ENCODE assay signal across 8 mouse cellular contexts in the genomic region with DNA sequence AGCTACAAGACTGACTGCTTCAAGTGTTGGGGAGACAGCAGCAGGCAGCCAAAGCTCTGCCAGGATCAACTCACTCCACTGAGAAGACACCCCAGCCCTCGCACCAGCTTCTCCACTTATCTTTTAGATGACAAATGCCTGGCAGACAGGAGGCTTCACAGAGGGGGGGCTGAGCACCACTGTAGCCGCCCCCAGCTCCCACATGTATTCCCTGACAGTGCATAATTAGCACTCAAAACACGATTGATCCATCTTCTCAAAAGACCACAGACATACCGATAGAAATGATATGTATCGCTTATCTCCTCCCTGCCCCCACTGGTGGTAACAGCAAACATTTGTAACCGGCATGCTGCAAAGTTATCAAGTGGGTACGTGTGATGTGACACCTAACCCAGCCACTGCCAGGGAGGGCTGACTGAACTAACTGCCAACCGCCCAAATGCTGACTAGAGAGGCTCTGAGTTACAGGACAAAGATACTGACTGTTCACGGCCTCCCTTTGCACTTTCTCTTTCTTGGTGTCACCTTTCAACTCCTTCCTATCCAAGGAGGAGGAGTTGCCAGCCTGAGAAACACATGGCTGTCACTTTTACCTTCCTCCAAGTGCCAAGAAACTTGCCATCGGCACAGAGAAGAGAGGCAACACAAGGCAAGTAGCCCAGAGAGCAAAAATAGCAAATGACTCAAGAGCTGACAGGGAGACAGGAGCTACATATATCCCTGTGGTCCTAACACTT.
DNase-seq lines count a peak whose midpoint lies in the region; ATAC-seq and TF ChIP-seq lines count a peak whose summit lies in the region.

No protein-coding gene starts in this region.

- no peaks in the 10 kb centered on the region for H3K9me3 ChIP-seq in limb, embryonic 13.5 days
- no peaks in the 10 kb centered on the region for H3K9me3 ChIP-seq in limb, embryonic 10.5 days (replicated peaks)
- no peaks in the 10 kb centered on the region for H3K9me3 ChIP-seq in forebrain, embryonic 16.5 days (ENCODE audit: control insufficient read depth, low read length)
- no peaks in the 10 kb centered on the region for H3K9me3 ChIP-seq in neural tube, embryonic 15.5 days (replicated peaks)
- no peaks in the 10 kb centered on the region for H3K9me3 ChIP-seq in intestine, postnatal 0 days (ENCODE audit: control insufficient read depth)

- no peak overlapping the region for H3K4me3 ChIP-seq in limb, embryonic 13.5 days
- no peak overlapping the region for H3K4me3 ChIP-seq in limb, embryonic 10.5 days
- no peak overlapping the region for H3K4me3 ChIP-seq in forebrain, embryonic 16.5 days (replicated peaks; ENCODE audit: low read length)
- H3K4me3 ChIP-seq in neural tube, embryonic 15.5 days (replicated peaks) = no peak overlapping the region
- no peak overlapping the region for H3K4me3 ChIP-seq in intestine, postnatal 0 days (ENCODE audit: low read depth, low read length)

- ATAC-seq in limb, embryonic 13.5 days (ENCODE audit: low FRiP score, low read depth) = no peak
- ATAC-seq in forebrain, embryonic 16.5 days = peak; percentile 70
- ATAC-seq in neural tube, embryonic 15.5 days (ENCODE audit: low FRiP score) = no peak
- ATAC-seq in intestine, postnatal 0 days = no peak

- no peak overlapping the region for H3K9ac ChIP-seq in limb, embryonic 13.5 days
- H3K9ac ChIP-seq in forebrain, embryonic 16.5 days (replicated peaks; ENCODE audit: low read depth, low read length) = no peak overlapping the region
- H3K9ac ChIP-seq in neural tube, embryonic 15.5 days (replicated peaks) = no peak overlapping the region
- no peak overlapping the region for H3K9ac ChIP-seq in intestine, postnatal 0 days (ENCODE audit: low read depth, low read length)

- no peaks in the 10 kb centered on the region for H3K36me3 ChIP-seq in limb, embryonic 13.5 days
- no peaks in the 10 kb centered on the region for H3K36me3 ChIP-seq in limb, embryonic 10.5 days
- no peaks in the 10 kb centered on the region for H3K36me3 ChIP-seq in forebrain, embryonic 16.5 days (ENCODE audit: control insufficient read depth, insufficient read depth)
- H3K36me3 ChIP-seq in neural tube, embryonic 15.5 days = no peaks in the 10 kb centered on the region
- no peaks in the 10 kb centered on the region for H3K36me3 ChIP-seq in intestine, postnatal 0 days (ENCODE audit: control insufficient read depth, insufficient read depth)

- H3K27ac ChIP-seq in limb, embryonic 13.5 days = no peak overlapping the region
- H3K27ac ChIP-seq in limb, embryonic 10.5 days = no peak overlapping the region
- H3K27ac ChIP-seq in forebrain, embryonic 16.5 days (ENCODE audit: low read length) = peak overlapping the region; percentile 17; the same call in 1 of the 2 replicates
- H3K27ac ChIP-seq in neural tube, embryonic 15.5 days (replicated peaks) = no peak overlapping the region
- H3K27ac ChIP-seq in intestine, postnatal 0 days (ENCODE audit: low read depth, low read length) = no peak overlapping the region

- TF ChIP-seq CTCF in intestine, postnatal 0 days (IDR thresholded peaks at IDR 0.05; ENCODE audit: low read depth) = no peak

- 23% methylated on average over 10 of the region's 10 CpGs for WGBS in limb, embryonic 13.5 days
- WGBS in limb, embryonic 10.5 days = 26% methylated on average over 10 of the region's 10 CpGs
- 45% methylated on average over 10 of the region's 10 CpGs for WGBS in forebrain, embryonic 16.5 days
- WGBS in neural tube, embryonic 15.5 days = 57% methylated on average over 10 of the region's 10 CpGs
- 35% methylated on average over 10 of the region's 10 CpGs for WGBS in intestine, postnatal 0 days

- 0 out of 2 replicates have a peak overlapping the region, but pooled peaks have one; percentile 1 for H3K4me2 ChIP-seq in limb, embryonic 13.5 days (replicated peaks)
- H3K4me2 ChIP-seq in forebrain, embryonic 16.5 days (ENCODE audit: low read length) = no peak overlapping the region
- H3K4me2 ChIP-seq in neural tube, embryonic 15.5 days = no peak overlapping the region
- H3K4me2 ChIP-seq in intestine, postnatal 0 days (replicated peaks; ENCODE audit: low read depth) = no peak overlapping the region

- no peaks in the 10 kb centered on the region for H3K4me1 ChIP-seq in limb, embryonic 13.5 days
- H3K4me1 ChIP-seq in limb, embryonic 10.5 days = peaks cover 7% of the 10 kb centered on the region
- H3K4me1 ChIP-seq in forebrain, embryonic 16.5 days (replicated peaks; ENCODE audit: control insufficient read depth, insufficient read depth, low read length) = peaks cover 7% of the 10 kb centered on the region
- H3K4me1 ChIP-seq in neural tube, embryonic 15.5 days = peaks cover 4% of the 10 kb centered on the region; the same call in 1 of the 2 replicates
- H3K4me1 ChIP-seq in intestine, postnatal 0 days (replicated peaks; ENCODE audit: control insufficient read depth, insufficient read depth, low read length) = no peaks in the 10 kb centered on the region

- no peak for DNase-seq in limb, embryonic 10.5 days (ENCODE audit: low spot score)
- DNase-seq in induced T-regulatory cell, adult 2 months (ENCODE audit: low read depth) = peak; percentile 58
- DNase-seq in natural killer cell, adult 2 months (ENCODE audit: low spot score in 2 of 2) = peak; percentile 67 to 83
- DNase-seq in adrenal gland, adult 8-10 months = no peak

- no peaks in the 10 kb centered on the region for H3K27me3 ChIP-seq in limb, embryonic 13.5 days
- H3K27me3 ChIP-seq in limb, embryonic 10.5 days (ENCODE audit: low read depth, poor library complexity, severe bottlenecking) = no peaks in the 10 kb centered on the region
- H3K27me3 ChIP-seq in forebrain, embryonic 16.5 days (replicated peaks; ENCODE audit: control insufficient read depth, insufficient read depth, low read length) = no peaks in the 10 kb centered on the region
- no peaks in the 10 kb centered on the region for H3K27me3 ChIP-seq in neural tube, embryonic 15.5 days (replicated peaks)
- no peaks in the 10 kb centered on the region for H3K27me3 ChIP-seq in intestine, postnatal 0 days (replicated peaks; ENCODE audit: control insufficient read depth, insufficient read depth, low read length)

Comparison
In these comparisons a context has a peak if more than half of its experiments do, and no peak if none do; other contexts are left out.
1. DNase-seq: peak in induced T-regulatory cell, adult 2 months (single experiment) and natural killer cell, adult 2 months (2 of 2); none in limb, embryonic 10.5 days (single experiment) and adrenal gland, adult 8-10 months (single experiment).